Mouse (Mus musculus): Measurements from ENCODE around the gene Cd207.

Cd207 gene

GRCm38 (mm10) chr6:83677757-83678156, at the start of gene Cd207:
TSS of gene Cd207 (minus strand) at chr6:83677857.
- DNase-seq (ENCODE audit: low read depth, low spot score): no peak

- peak; percentile 84 for DNase-seq (ENCODE audit: low read depth, low spot score)
Observed at GRCm38 (mm10) chr6:83727178-83727577, 49.5 kb upstream of the Cd207 start.

- DNase-seq (ENCODE audit: low read depth, low spot score): no peak
Observed at GRCm38 (mm10) chr6:83722526-83722925, 44.9 kb upstream of the Cd207 start.

GRCm38 (mm10) chr6:83717026-83717425, 39.4 kb upstream of the Cd207 start:
- no peak for DNase-seq (ENCODE audit: low read depth, low spot score)

GRCm38 (mm10) chr6:83715461-83716196, 38.0 kb upstream of the Cd207 start:
- DNase-seq (ENCODE audit: low read depth, low spot score): no peak

- DNase-seq (ENCODE audit: low read depth, low spot score): no peak
Observed at GRCm38 (mm10) chr6:83714221-83715123, 36.8 kb upstream of the Cd207 start.

- DNase-seq (ENCODE audit: low read depth, low spot score): no peak
Observed at GRCm38 (mm10) chr6:83713271-83714136, 35.8 kb upstream of the Cd207 start.

- DNase-seq (ENCODE audit: low read depth, low spot score): no peak
Observed at GRCm38 (mm10) chr6:83711725-83712475, 34.2 kb upstream of the Cd207 start.

GRCm38 (mm10) chr6:83711067-83711675, 33.5 kb upstream of the Cd207 start, which contains the start of gene Vax2:
TSS of gene Vax2 (plus strand) at chr6:83711264.
- DNase-seq (ENCODE audit: low read depth, low spot score): peak; percentile 97

- peak; percentile 61 for DNase-seq (ENCODE audit: low read depth, low spot score)
Observed at GRCm38 (mm10) chr6:83710361-83711066, 32.9 kb upstream of the Cd207 start.

- peak; percentile 60 for DNase-seq (ENCODE audit: low read depth, low spot score)
Observed at GRCm38 (mm10) chr6:83707738-83708510, 30.3 kb upstream of the Cd207 start.

GRCm38 (mm10) chr6:83704701-83705100, 27.0 kb upstream of the Cd207 start:
- no peak for DNase-seq (ENCODE audit: low read depth, low spot score)

GRCm38 (mm10) chr6:83704294-83704693, 26.6 kb upstream of the Cd207 start:
- DNase-seq (ENCODE audit: low read depth, low spot score): no peak

GRCm38 (mm10) chr6:83703722-83704078, 26.0 kb upstream of the Cd207 start:
- DNase-seq (ENCODE audit: low read depth, low spot score): no peak

- DNase-seq (ENCODE audit: low read depth, low spot score): peak; percentile 84
Observed at GRCm38 (mm10) chr6:83703000-83703721, 25.5 kb upstream of the Cd207 start.

- peak; percentile 86 for DNase-seq (ENCODE audit: low read depth, low spot score)
Observed at GRCm38 (mm10) chr6:83702146-83702999, 24.7 kb upstream of the Cd207 start.

GRCm38 (mm10) chr6:83701001-83701400, 23.3 kb upstream of the Cd207 start:
- peak; percentile 81 for DNase-seq (ENCODE audit: low read depth, low spot score)

All from ES-CJ7 (cell line).